Mouse (Mus musculus) heart, embryonic 11.5 days (tissue): ENCODE data around the gene Bbs12. TPM values are rescaled to one million over a fixed set of nuclear protein-coding genes. Genes with fewer than 3 reads are reported as not detected.

Experiments
- polyA plus RNA-seq: library from polyadenylated mRNA; unstranded; fragments of >200 nt; fragmentation: Nextera tagmentation; extraction: Ambion mirVana; gene quantifications from 2 replicates; pipeline ENCODE4 v1.2.1, GENCODE M21; 2014

Bbs12 gene
- polyA plus RNA-seq, 1 experiment from 2014 or later: 4.7 TPM

Other genes with a start within 250 kb of the Bbs12 start
- gene Adad1, start 249.0 kb upstream of the Bbs12 start, polyA plus RNA-seq: 0.31 and 1.5 TPM in 2 replicates
- gene Il2, start 186.6 kb upstream of the Bbs12 start, polyA plus RNA-seq: 0.29 and 0.34 TPM in 2 replicates
- not detected in 2 replicates for gene Il21, start 79.9 kb upstream of the Bbs12 start, polyA plus RNA-seq
- 0.52 and 1.1 TPM in 2 replicates for gene Cetn4, start 154 bp downstream of the Bbs12 start, polyA plus RNA-seq
- 1.4 and 1.5 TPM in 2 replicates for gene Fgf2, start 35.8 kb downstream of the Bbs12 start, polyA plus RNA-seq
- 27.8 TPM in 2 replicates for gene Spata5, start 107.3 kb downstream of the Bbs12 start, polyA plus RNA-seq
- 8.2 and 13.2 TPM in 2 replicates for gene Nudt6, start 107.7 kb downstream of the Bbs12 start, polyA plus RNA-seq